Mouse (Mus musculus) kidney, postnatal 0 days (tissue): Measurements from ENCODE around the gene Vps4a. TPM values are rescaled to one million over a fixed set of nuclear protein-coding genes. Genes with fewer than 3 reads are reported as not detected.
"Not testable (repeated sequence)": the region's sequence is repeated elsewhere in the genome, so short reads cannot be mapped to it uniquely, and the experiment has no call there.

Experiments
- ATAC-seq: fragments of 200-750 bp; cut with Nextera tagmentation; replicated peaks from 2 replicates; pipeline ENCODE4 v1.8.0; 2017; ENCODE audit warnings: low read depth, moderate number of reproducible peaks, moderate TSS enrichment, moderate library complexity; ENCODE audit not compliant: low FRiP score
- DNase-seq: peaks from one replicate; pipeline ENCODE4 v3.0.0-alpha.2; 2016; ENCODE audit warnings: low spot score
- H3K27ac ChIP-seq: fragments of 300-500 bp; sonication (generic); 2 replicates; pipeline ENCODE4 v1.5.1; 2014; ENCODE audit warnings: mild to moderate bottlenecking
- H3K27me3 ChIP-seq: fragments of 300-500 bp; sonication (generic); 2 replicates; pipeline ENCODE4 v1.6.1; 2014; ENCODE audit warnings: low read length, mixed read lengths; ENCODE audit not compliant: insufficient read depth
- H3K36me3 ChIP-seq: fragments of 300-500 bp; sonication (generic); 2 replicates; pipeline ENCODE4 v1.6.1; 2014; ENCODE audit warnings: low read length, mixed read lengths; ENCODE audit not compliant: insufficient read depth
- H3K4me1 ChIP-seq: fragments of 300-500 bp; sonication (generic); replicated peaks from 2 replicates; pipeline ENCODE4 v1.6.1; 2014; ENCODE audit warnings: antibody characterized with exemption, low read length, mixed read lengths; ENCODE audit not compliant: insufficient read depth
- H3K4me2 ChIP-seq: fragments of 300-500 bp; sonication (generic); 2 replicates; pipeline ENCODE4 v1.6.1; 2014; ENCODE audit warnings: mild to moderate bottlenecking, low read length, moderate library complexity, mixed read lengths
- H3K4me3 ChIP-seq: fragments of 300-500 bp; sonication (generic); replicated peaks from 2 replicates; pipeline ENCODE4 v1.5.1; 2014; ENCODE audit warnings: low read depth, low read length
- H3K9ac ChIP-seq: fragments of 300-500 bp; sonication (generic); 2 replicates; pipeline ENCODE4 v1.6.1; 2014; ENCODE audit warnings: low read depth, low read length
- H3K9me3 ChIP-seq: fragments of 300-500 bp; sonication (generic); replicated peaks from 2 replicates; pipeline ENCODE4 v1.6.1; 2016; ENCODE audit warnings: low read length, inconsistent platforms, mixed read lengths
- CTCF ChIP-seq: IDR thresholded peaks from 2 replicates; pipeline ENCODE4 v1.5.1; 2016; ENCODE audit warnings: antibody characterized with exemption, low read depth, mild to moderate bottlenecking, moderate library complexity
- WGBS: fragments of 180-500 bp; shearing (Covaris S2); extraction: QIAGEN DNeasy Blood & Tissue Kit; methylation state at CpG from one replicate; pipeline ENCODE4 v1.1.7; 2014; 5-methylcytosine and 5-hydroxymethylcytosine counted together
- polyA plus RNA-seq: library from polyadenylated mRNA; unstranded; fragments of >200 nt; fragmentation: Nextera tagmentation; extraction: Ambion mirVana; gene quantifications from 2 replicates; pipeline ENCODE4 v1.2.1, GENCODE M21; 2015

Vps4a gene
- polyA plus RNA-seq, result 59.6 and 65.2 TPM in 2 replicates

GRCm38 (mm10) chr8:107030650-107031576 lies at the start of gene Vps4a:
Gene Vps4a (plus strand): TSS chr8:107031222.
- Histone ChIP-seq H3K4me2 (peak within 1 kb of the TSS; percentile 82), H3K27ac (peak within 1 kb of the TSS; percentile 84), H3K4me1 (peaks cover 11% of the 10 kb centered on the region), H3K27me3 (no peaks in the 10 kb centered on the region), H3K9me3 (no peaks in the 10 kb centered on the region), H3K36me3 (no peaks in the 10 kb centered on the region), H3K4me3 (peak within 1 kb of the TSS; percentile 95), H3K9ac (peak within 1 kb of the TSS; percentile 92)
- peak; percentile 95 for DNase-seq
- ATAC-seq, result peak; percentile 94
- peak; percentile 86 for TF ChIP-seq CTCF
- WGBS, result 4% methylated on average over 64 of the region's 66 CpGs

DNA sequence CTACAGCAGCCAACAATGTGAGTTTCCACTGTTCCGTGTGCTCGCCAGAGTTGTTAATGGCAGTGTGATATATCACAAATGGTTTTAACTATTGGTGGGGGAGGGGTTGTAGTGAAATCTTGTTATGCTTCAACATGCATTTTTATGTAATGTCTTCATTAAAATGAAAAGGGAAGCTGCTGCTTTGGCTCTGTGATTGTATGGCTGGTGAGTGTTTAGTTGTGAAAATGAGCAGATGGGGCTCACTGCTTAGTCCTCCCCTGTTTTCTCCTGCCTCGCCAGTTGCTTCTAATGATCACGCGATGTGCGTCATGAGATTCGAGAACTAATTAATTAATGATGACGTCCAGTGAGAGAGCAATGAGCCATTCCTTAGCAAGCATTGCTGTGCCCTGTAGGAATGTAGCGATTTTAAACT lies 45.6 kb upstream of the Vps4a start:
- DNase-seq (peak; percentile 51), ATAC-seq (no peak)
- no peak for TF ChIP-seq CTCF
- H3K9ac ChIP-seq, result no peak overlapping the region
- 54% methylated on average over 9 of the region's 9 CpGs for WGBS
- H3K36me3 ChIP-seq, result peaks cover 10% of the 10 kb centered on the region; the same call in 1 of the 2 replicates
- H3K4me1 ChIP-seq, result no peaks in the 10 kb centered on the region
- H3K9me3 ChIP-seq, result no peaks in the 10 kb centered on the region
- no peak overlapping the region for H3K27ac ChIP-seq
- H3K27me3 ChIP-seq, result no peaks in the 10 kb centered on the region
- H3K4me2 ChIP-seq, result no peak overlapping the region
- H3K4me3 ChIP-seq, result no peak overlapping the region

DNA sequence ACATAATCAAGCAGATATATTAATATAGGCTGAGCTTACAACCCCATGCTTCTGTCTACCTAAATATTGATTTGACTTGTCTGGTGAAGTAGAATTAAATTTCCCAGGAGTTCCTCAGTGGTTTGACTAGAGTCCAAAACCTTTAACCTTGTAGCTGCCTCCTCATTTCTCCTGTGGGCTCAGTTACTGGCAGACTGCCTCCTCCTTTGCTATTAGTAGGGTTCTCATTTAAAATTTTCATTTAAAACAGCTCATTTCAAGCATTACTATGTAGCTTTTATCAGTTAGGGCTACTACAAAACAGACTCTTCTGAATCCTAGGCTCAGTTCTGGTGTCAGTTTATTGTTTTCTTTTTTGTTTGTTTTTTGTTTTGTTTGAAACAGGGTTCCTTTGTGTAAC lies 45.1 kb upstream of the Vps4a start:
- Histone ChIP-seq H3K9ac (no peak overlapping the region), H3K4me1 (no peaks in the 10 kb centered on the region), H3K4me3 (no peak overlapping the region), H3K27me3 (no peaks in the 10 kb centered on the region), H3K4me2 (no peak overlapping the region), H3K27ac (no peak overlapping the region), H3K36me3 (peaks cover 10% of the 10 kb centered on the region; the same call in 1 of the 2 replicates), H3K9me3 (no peaks in the 10 kb centered on the region)
- no peak for ATAC-seq
- no peak for TF ChIP-seq CTCF
- DNase-seq, result no peak

- ATAC-seq (no peak), DNase-seq (no peak)
- H3K27me3 ChIP-seq, result no peaks in the 10 kb centered on the region
- H3K9me3 ChIP-seq, result no peaks in the 10 kb centered on the region
- no peak overlapping the region for H3K9ac ChIP-seq
- peaks cover 9% of the 10 kb centered on the region; the same call in 1 of the 2 replicates for H3K36me3 ChIP-seq
- H3K4me3 ChIP-seq, result no peak overlapping the region
- no peak overlapping the region for H3K27ac ChIP-seq
- H3K4me2 ChIP-seq, result no peak overlapping the region
- TF ChIP-seq CTCF, result no peak
- H3K4me1 ChIP-seq, result no peaks in the 10 kb centered on the region
Observed at GRCm38 (mm10) chr8:106987557-106987956, 43.5 kb upstream of the Vps4a start.

GRCm38 (mm10) chr8:106991393-106991792 lies 39.6 kb upstream of the Vps4a start:
- ATAC-seq (no peak), DNase-seq (no peak)
- no peak overlapping the region for H3K4me3 ChIP-seq
- 0 out of 2 replicates have a peak, but pooled peaks cover 16% of the 10 kb centered on the region for H3K36me3 ChIP-seq
- no peak overlapping the region for H3K4me2 ChIP-seq
- H3K4me1 ChIP-seq, result no peaks in the 10 kb centered on the region
- H3K27me3 ChIP-seq, result no peaks in the 10 kb centered on the region
- TF ChIP-seq CTCF, result no peak
- WGBS, result 94% methylated on average over 7 of the region's 7 CpGs
- H3K9me3 ChIP-seq, result no peaks in the 10 kb centered on the region
- no peak overlapping the region for H3K9ac ChIP-seq
- no peak overlapping the region for H3K27ac ChIP-seq

DNA sequence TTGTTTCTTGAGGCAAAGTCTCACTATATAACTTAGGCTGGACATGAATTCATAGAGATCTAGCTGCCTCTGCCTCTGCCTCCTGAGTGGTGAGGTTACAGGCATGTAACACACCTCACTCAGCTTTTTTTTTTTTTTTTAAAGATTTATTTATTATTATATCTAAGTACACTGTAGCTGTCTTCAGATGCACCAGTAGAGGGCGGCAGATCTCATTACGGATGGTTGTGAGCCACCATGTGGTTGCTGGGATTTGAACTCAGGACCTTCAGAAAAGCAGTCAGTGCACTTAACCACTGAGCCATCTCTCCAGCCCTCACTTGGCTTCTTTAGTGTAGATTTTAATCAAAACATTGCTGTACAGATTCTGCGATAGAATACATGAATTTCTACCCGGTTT lies 34.7 kb upstream of the Vps4a start:
- DNase-seq, H3K9me3 ChIP-seq, H3K27me3 ChIP-seq, H3K4me2 ChIP-seq, ATAC-seq, H3K4me1 ChIP-seq, H3K9ac ChIP-seq, H3K4me3 ChIP-seq, H3K27ac ChIP-seq: not testable (repeated sequence)
- peak; percentile 46 for TF ChIP-seq CTCF
- H3K36me3 ChIP-seq, result 0 out of 2 replicates have a peak, but pooled peaks cover 23% of the 10 kb centered on the region
- 91% methylated on average over 4 of the region's 4 CpGs for WGBS
